Mouse (Mus musculus): ENCODE measurements around the gene Rpl36al. TPM values are rescaled to one million over a fixed set of nuclear protein-coding genes. Genes with fewer than 3 reads are reported as not detected.
A peak's percentile ranks its signal among the peaks of the same experiment; 100 is the strongest.

Gene Rpl36al
- 6.9 and 62.3 TPM in 2 replicates for polyA plus RNA-seq (2012; ENCODE audit: insufficient read depth, low replicate concordance)

GRCm38 (mm10) chr12:69183583-69184308, at the start of gene Rpl36al, which contains the start of gene Mgat2:
TSS of gene Rpl36al (minus strand) at chr12:69184083.
TSS of gene Mgat2 (plus strand) at chr12:69184157.
- TF ChIP-seq FLI1 (IDR thresholded peaks at IDR 0.05; ENCODE audit: low read length) (no peak), GATA1 (IDR thresholded peaks at IDR 0.05; ENCODE audit: borderline replicate concordance, low read length) (no peak)
- H3K4me1 ChIP-seq: peaks cover 30% of the 10 kb centered on the region

GRCm38 (mm10) chr12:69229251-69229650, 45.4 kb upstream of the Rpl36al start:
- H3K36me3 ChIP-seq (replicated peaks; ENCODE audit: low read length): peaks cover 17% of the 10 kb centered on the region
- no peaks in the 10 kb centered on the region for H3K27me3 ChIP-seq (replicated peaks)
- no peaks in the 10 kb centered on the region for H3K9me3 ChIP-seq
- no peak overlapping the region for H3K4me3 ChIP-seq (replicated peaks)
- peaks cover 22% of the 10 kb centered on the region for H3K4me1 ChIP-seq
- TF ChIP-seq FLI1 (IDR thresholded peaks at IDR 0.05; ENCODE audit: low read length) (no peak), GATA1 (IDR thresholded peaks at IDR 0.05; ENCODE audit: borderline replicate concordance, low read length) (no peak)

More at GRCm38 (mm10) chr12:69183583-69184308, at the start of gene Rpl36al, which contains the start of gene Mgat2:
- peak within 1 kb of the TSS; percentile 98 for H3K4me3 ChIP-seq (replicated peaks)
- peaks cover 40% of the 10 kb centered on the region for H3K36me3 ChIP-seq (replicated peaks; ENCODE audit: low read length)
- no peaks in the 10 kb centered on the region for H3K9me3 ChIP-seq
- H3K27me3 ChIP-seq (replicated peaks): no peaks in the 10 kb centered on the region

DNA sequence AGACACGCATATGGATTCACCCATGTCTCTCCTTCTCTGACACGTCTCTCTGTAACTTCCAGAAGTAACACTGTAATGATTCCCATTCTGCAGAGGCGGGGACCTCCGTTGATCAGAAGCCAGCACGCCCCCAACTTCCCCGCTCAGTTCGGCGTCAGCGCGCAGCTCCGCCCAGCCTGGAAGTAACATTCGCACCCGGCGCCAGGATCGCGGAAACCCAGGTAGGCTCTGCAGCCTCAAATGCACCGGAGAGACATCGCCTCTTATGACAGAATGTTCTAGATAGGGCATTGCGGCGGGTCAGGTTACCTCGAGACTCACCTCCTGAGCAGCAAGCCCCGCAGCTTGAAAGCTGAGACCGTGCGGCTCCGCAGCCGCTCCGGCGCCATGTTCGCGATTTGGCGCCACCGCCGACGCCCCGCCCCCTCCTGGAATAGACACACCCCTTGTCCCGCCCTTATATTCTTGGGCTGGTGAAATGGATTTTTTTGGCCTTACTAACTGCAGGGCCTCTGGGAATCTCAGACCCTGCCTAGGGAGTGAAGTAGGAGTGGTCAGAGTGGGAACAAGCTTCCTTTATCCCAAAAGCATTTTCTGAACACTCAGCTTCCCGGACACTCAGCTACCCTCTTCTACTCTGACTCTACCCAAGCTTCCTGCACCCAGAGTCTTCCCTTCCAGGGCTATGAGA, 44.0 kb upstream of the Rpl36al start, which contains the start of gene Pole2:
Gene Pole2, minus strand, starts transcription at position 420 of the 691 bp plus-strand sequence.
- Histone ChIP-seq H3K9me3 (no peaks in the 10 kb centered on the region), H3K36me3 (replicated peaks; ENCODE audit: low read length) (peaks cover 26% of the 10 kb centered on the region), H3K4me1 (peaks cover 22% of the 10 kb centered on the region), H3K27me3 (replicated peaks) (no peaks in the 10 kb centered on the region), H3K4me3 (replicated peaks) (peak within 1 kb of the TSS; percentile 97)
- TF ChIP-seq GATA1 (IDR thresholded peaks at IDR 0.05; ENCODE audit: borderline replicate concordance, low read length) (no peak), FLI1 (IDR thresholded peaks at IDR 0.05; ENCODE audit: low read length) (no peak)

- Histone ChIP-seq H3K9me3 (no peaks in the 10 kb centered on the region), H3K4me3 (replicated peaks) (no peak overlapping the region), H3K27me3 (replicated peaks) (no peaks in the 10 kb centered on the region), H3K4me1 (peaks cover 4% of the 10 kb centered on the region; the same call in 1 of the 2 replicates), H3K36me3 (replicated peaks; ENCODE audit: low read length) (peaks cover 78% of the 10 kb centered on the region)
- TF ChIP-seq FLI1 (IDR thresholded peaks at IDR 0.05; ENCODE audit: low read length) (no peak), GATA1 (IDR thresholded peaks at IDR 0.05; ENCODE audit: borderline replicate concordance, low read length) (no peak)
Observed at GRCm38 (mm10) chr12:69220613-69221277, 36.9 kb upstream of the Rpl36al start.

GRCm38 (mm10) chr12:69216587-69216986, 32.7 kb upstream of the Rpl36al start:
- TF ChIP-seq GATA1 (IDR thresholded peaks at IDR 0.05; ENCODE audit: borderline replicate concordance, low read length): no peak
- no peak for TF ChIP-seq FLI1 (IDR thresholded peaks at IDR 0.05; ENCODE audit: low read length)
- Histone ChIP-seq H3K4me1 (no peaks in the 10 kb centered on the region), H3K4me3 (replicated peaks) (no peak overlapping the region), H3K9me3 (no peaks in the 10 kb centered on the region), H3K36me3 (replicated peaks; ENCODE audit: low read length) (peaks cover 85% of the 10 kb centered on the region), H3K27me3 (replicated peaks) (no peaks in the 10 kb centered on the region)

DNA sequence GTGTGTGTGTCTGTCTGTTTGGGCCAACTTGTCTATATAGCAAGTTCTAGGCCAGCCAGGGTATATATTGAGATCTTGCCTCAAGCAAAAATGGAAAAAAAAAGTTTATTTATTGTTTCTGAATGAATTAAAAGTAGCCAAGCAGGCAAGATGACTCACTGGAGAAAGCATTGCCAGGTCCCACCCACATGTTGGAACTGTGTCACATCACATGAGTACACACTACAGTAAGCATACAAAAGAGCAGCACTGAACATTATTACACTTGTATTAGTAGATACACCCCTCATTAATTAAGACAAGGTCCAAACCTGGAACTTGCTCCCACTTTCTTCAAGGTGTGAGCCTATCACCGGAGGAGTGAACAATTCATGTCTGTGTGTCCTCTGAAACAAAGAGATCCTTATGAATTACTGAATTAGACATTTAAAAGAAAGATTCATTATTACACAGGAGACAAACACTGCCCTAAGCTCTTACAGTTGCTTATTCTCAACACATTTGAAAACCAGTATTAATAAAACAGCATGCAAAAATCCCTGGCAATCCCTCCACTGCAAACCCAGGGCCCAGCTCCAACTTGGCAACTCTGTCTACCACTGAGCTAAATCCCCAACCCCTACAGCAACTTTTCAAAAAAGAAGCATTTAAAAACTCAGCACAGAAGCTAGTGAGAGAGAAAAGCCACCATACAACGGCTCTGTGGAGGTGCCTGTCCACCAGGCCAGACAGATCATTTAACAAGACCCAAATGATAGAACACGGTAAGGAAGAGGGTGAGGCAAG, 31.3 kb upstream of the Rpl36al start:
- Histone ChIP-seq H3K27me3 (replicated peaks) (no peaks in the 10 kb centered on the region), H3K4me1 (no peaks in the 10 kb centered on the region), H3K9me3 (no peaks in the 10 kb centered on the region), H3K36me3 (replicated peaks; ENCODE audit: low read length) (peaks cover 80% of the 10 kb centered on the region), H3K4me3 (replicated peaks) (no peak overlapping the region)
- TF ChIP-seq GATA1 (IDR thresholded peaks at IDR 0.05; ENCODE audit: borderline replicate concordance, low read length): no peak

GRCm38 (mm10) chr12:69214393-69214792, 30.5 kb upstream of the Rpl36al start:
- H3K4me1 ChIP-seq: no peaks in the 10 kb centered on the region
- no peaks in the 10 kb centered on the region for H3K9me3 ChIP-seq
- peaks cover 82% of the 10 kb centered on the region for H3K36me3 ChIP-seq (replicated peaks; ENCODE audit: low read length)
- TF ChIP-seq FLI1 (IDR thresholded peaks at IDR 0.05; ENCODE audit: low read length): no peak
- TF ChIP-seq GATA1 (IDR thresholded peaks at IDR 0.05; ENCODE audit: borderline replicate concordance, low read length): no peak
- H3K4me3 ChIP-seq (replicated peaks): no peak overlapping the region
- H3K27me3 ChIP-seq (replicated peaks): no peaks in the 10 kb centered on the region

DNA sequence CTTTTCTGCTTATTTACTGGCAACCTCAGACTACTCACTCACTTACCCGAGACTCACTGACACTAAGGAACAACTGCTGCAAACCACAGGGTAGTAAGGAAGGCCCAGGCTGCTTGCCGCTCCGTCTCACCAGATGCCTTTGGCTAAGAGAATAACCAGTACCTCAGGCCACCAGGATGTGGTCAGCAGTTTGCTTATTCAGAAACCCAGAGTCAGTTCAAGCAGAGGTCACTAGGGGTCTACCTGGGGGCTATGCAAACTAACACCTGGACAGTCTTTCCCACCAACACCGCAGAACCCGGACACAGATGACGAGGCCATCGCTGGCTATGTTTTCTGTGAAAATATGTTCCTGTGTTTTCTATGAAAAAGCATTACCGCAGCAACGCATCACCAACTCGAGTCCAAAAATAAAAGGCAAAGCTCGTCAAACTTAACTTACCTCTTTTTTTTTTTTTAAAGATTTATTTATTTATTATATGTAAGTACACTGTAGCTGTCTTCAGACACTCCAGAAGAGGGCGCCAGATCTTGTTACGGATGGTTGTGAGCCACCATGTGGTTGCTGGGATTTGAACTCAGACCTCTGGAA, 29.4 kb upstream of the Rpl36al start:
- Histone ChIP-seq H3K4me3 (replicated peaks) (no peak overlapping the region), H3K36me3 (replicated peaks; ENCODE audit: low read length) (peaks cover 80% of the 10 kb centered on the region), H3K9me3 (no peaks in the 10 kb centered on the region), H3K27me3 (replicated peaks) (no peaks in the 10 kb centered on the region), H3K4me1 (no peaks in the 10 kb centered on the region)
- TF ChIP-seq FLI1 (IDR thresholded peaks at IDR 0.05; ENCODE audit: low read length) (no peak), GATA1 (IDR thresholded peaks at IDR 0.05; ENCODE audit: borderline replicate concordance, low read length) (no peak)

GRCm38 (mm10) chr12:69211057-69211456, 27.2 kb upstream of the Rpl36al start:
- no peaks in the 10 kb centered on the region for H3K4me1 ChIP-seq
- no peaks in the 10 kb centered on the region for H3K27me3 ChIP-seq (replicated peaks)
- no peak overlapping the region for H3K4me3 ChIP-seq (replicated peaks)
- peaks cover 80% of the 10 kb centered on the region for H3K36me3 ChIP-seq (replicated peaks; ENCODE audit: low read length)
- no peak for TF ChIP-seq GATA1 (IDR thresholded peaks at IDR 0.05; ENCODE audit: borderline replicate concordance, low read length)
- TF ChIP-seq FLI1 (IDR thresholded peaks at IDR 0.05; ENCODE audit: low read length): no peak
- no peaks in the 10 kb centered on the region for H3K9me3 ChIP-seq
